Mouse (Mus musculus): ENCODE measurements at regions not wholly inside any gene's neighbourhood (a gene's known extent, or its start where the extent isn't known, plus 50 kb on each side); places are given as distances from the start of the nearest gene placed in this dataset.

- no peak for DNase-seq (ENCODE audit: low read depth, low spot score)
- H3K4me1 ChIP-seq (ENCODE audit: control insufficient read depth in 1 of 2, insufficient read depth in 2 of 2, low read length in 2 of 2): no peaks in the 10 kb centered on the region
- TF ChIP-seq USF1 (IDR thresholded peaks at IDR 0.05; ENCODE audit: low read depth, low read length) (no peak), CHD2 (IDR thresholded peaks at IDR 0.05; ENCODE audit: low read length) (no peak), ZKSCAN1 (IDR thresholded peaks at IDR 0.05; ENCODE audit: low read depth, low read length) (no peak), TBP (IDR thresholded peaks at IDR 0.05; ENCODE audit: low read depth, low read length) (no peak), ETS1 (IDR thresholded peaks at IDR 0.05; ENCODE audit: low read depth, low read length) (no peak), ELF1 (IDR thresholded peaks at IDR 0.05; ENCODE audit: low read depth, low read length) (no peak), HCFC1 (IDR thresholded peaks at IDR 0.05; ENCODE audit: low read depth, low read length) (no peak), RAD21 (IDR thresholded peaks at IDR 0.05; ENCODE audit: low read depth, low read length) (no peak), MEF2A (IDR thresholded peaks at IDR 0.05; ENCODE audit: extremely low read depth, insufficient replicate concordance, low read depth, low read length, poor library complexity, severe bottlenecking) (no peak), GABPA (IDR thresholded peaks at IDR 0.05; ENCODE audit: low read depth, low read length) (no peak), USF2 (IDR thresholded peaks at IDR 0.05; ENCODE audit: borderline replicate concordance in 1 of 2, insufficient read depth in 1 of 2, low read depth in 1 of 2, low read length in 2 of 2) (no peak), E2F4 (IDR thresholded peaks at IDR 0.05; ENCODE audit: borderline replicate concordance, low read depth, low read length) (no peak)
- H3K27ac ChIP-seq (ENCODE audit: control insufficient read depth, low read depth, low read length): no peak overlapping the region
- H3K9ac ChIP-seq (ENCODE audit: control insufficient read depth, low read depth, low read length, poor library complexity, severe bottlenecking): no peak overlapping the region
- no peak overlapping the region for H3K4me3 ChIP-seq (ENCODE audit: control insufficient read depth in 1 of 2, insufficient read depth in 1 of 2, low read depth in 2 of 2, low read length in 2 of 2)
- H3K27me3 ChIP-seq (ENCODE audit: control insufficient read depth in 1 of 2, insufficient read depth in 2 of 2, low read length in 2 of 2): no peaks in the 10 kb centered on the region
- no peaks in the 10 kb centered on the region for H3K9me3 ChIP-seq (replicated peaks; ENCODE audit: insufficient read depth, low read length)
- H3K36me3 ChIP-seq (ENCODE audit: control insufficient read depth in 1 of 2, insufficient read depth in 2 of 2, low read length in 2 of 2): no peaks in the 10 kb centered on the region
- H3K79me2 ChIP-seq (ENCODE audit: control insufficient read depth, insufficient read depth, low read length, poor library complexity): no peaks in the 10 kb centered on the region
These were observed 484.8 kb downstream of the Nfib start for GRCm38 (mm10) chr4:82220724-82221123.

DNA sequence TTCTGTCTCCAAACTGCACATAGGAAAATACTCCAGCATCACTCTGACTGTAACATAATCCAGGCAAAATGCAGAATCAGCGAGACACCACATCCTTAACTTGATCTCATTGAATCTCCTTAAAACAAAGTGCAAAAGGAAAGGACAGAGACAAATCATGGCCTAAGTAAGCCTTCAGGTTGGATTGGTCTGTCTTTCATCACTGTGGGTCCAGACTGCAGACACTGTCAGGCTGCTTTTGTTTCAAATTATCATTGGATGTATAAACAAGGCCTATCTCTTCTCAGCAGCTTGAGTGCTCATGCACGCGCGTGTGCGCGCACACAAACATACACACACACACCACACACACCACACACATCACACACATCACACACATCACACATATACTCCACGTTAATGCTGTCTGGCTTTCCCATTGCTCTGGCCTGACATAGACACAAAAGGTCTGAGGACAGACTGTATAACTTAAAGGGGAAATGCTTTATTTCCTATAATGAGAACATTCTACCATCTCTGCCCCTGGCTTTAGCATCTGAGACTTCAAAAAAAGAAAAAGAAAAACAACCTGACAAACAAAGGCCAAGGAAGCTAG lies 485.3 kb downstream of the Nfib start:
- Histone ChIP-seq H3K4me3 (ENCODE audit: control insufficient read depth in 1 of 2, insufficient read depth in 1 of 2, low read depth in 2 of 2, low read length in 2 of 2) (no peak overlapping the region), H3K27ac (ENCODE audit: control insufficient read depth, low read depth, low read length) (no peak overlapping the region), H3K9ac (ENCODE audit: control insufficient read depth, low read depth, low read length, poor library complexity, severe bottlenecking) (no peak overlapping the region), H3K27me3 (ENCODE audit: control insufficient read depth in 1 of 2, insufficient read depth in 2 of 2, low read length in 2 of 2) (no peaks in the 10 kb centered on the region), H3K4me1 (ENCODE audit: control insufficient read depth in 1 of 2, insufficient read depth in 2 of 2, low read length in 2 of 2) (no peaks in the 10 kb centered on the region), H3K36me3 (ENCODE audit: control insufficient read depth in 1 of 2, insufficient read depth in 2 of 2, low read length in 2 of 2) (no peaks in the 10 kb centered on the region), H3K9me3 (replicated peaks; ENCODE audit: insufficient read depth, low read length) (no peaks in the 10 kb centered on the region), H3K79me2 (ENCODE audit: control insufficient read depth, insufficient read depth, low read length, poor library complexity) (no peaks in the 10 kb centered on the region)
- no peak for DNase-seq (ENCODE audit: low read depth, low spot score)
- TF ChIP-seq TCF12 (IDR thresholded peaks at IDR 0.05; ENCODE audit: low read depth, low read length) (no peak), ZNF384 (IDR thresholded peaks at IDR 0.05; ENCODE audit: low read depth, low read length) (no peak), SMC3 (IDR thresholded peaks at IDR 0.05; ENCODE audit: low read depth, low read length) (no peak), POLR2AphosphoS5 (IDR thresholded peaks at IDR 0.05; ENCODE audit: borderline replicate concordance, low read depth, low read length) (no peak), MYC (IDR thresholded peaks at IDR 0.05; ENCODE audit: low read depth, low read length) (no peak), JUND (IDR thresholded peaks at IDR 0.05; ENCODE audit: low read depth, low read length) (no peak), BHLHE40 (IDR thresholded peaks at IDR 0.05; ENCODE audit: borderline replicate concordance, low read depth, low read length) (no peak), HCFC1 (IDR thresholded peaks at IDR 0.05; ENCODE audit: low read depth, low read length) (no peak), MXI1 (IDR thresholded peaks at IDR 0.05; ENCODE audit: low read depth, low read length) (no peak), RAD21 (IDR thresholded peaks at IDR 0.05; ENCODE audit: low read depth, low read length) (no peak), NRF1 (IDR thresholded peaks at IDR 0.05; ENCODE audit: insufficient read depth, low read depth, low read length, poor library complexity, severe bottlenecking) (no peak), MEF2A (IDR thresholded peaks at IDR 0.05; ENCODE audit: extremely low read depth, insufficient replicate concordance, low read depth, low read length, poor library complexity, severe bottlenecking) (no peak)

Data from MEL (cell line).